Mouse (Mus musculus) adipocyte (in vitro differentiated cells): Measurements from ENCODE around the gene Rcor1.

Experiments
- DNase-seq: peaks from one replicate; pipeline ENCODE4 v3.0.0-alpha.2; 2016; ENCODE audit warnings: low spot score

Rcor1 gene

DNA sequence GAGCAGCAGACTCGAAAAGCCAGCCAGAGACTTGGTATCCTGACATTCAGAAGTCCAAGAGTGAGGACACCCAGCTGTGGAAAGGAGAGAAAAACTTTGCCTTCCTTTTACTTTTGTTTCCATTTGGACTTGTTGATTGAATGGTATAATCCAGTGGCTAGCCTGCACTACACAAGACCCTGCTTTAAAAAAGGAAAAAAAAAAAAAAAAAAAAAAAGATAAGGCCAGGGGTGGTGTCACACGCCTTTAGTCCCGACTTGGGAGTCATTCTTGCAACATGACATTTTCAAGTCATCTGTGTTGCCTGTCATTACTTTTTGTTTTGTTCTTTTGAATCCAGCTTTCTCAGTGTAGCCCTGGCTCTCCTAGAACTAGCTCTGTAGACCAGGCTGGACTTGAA, 17.6 kb upstream of the Rcor1 start:
- no peak for DNase-seq

GRCm38 (mm10) chr12:111028176-111029167, 10.7 kb upstream of the Rcor1 start:
- DNase-seq: no peak

DNA sequence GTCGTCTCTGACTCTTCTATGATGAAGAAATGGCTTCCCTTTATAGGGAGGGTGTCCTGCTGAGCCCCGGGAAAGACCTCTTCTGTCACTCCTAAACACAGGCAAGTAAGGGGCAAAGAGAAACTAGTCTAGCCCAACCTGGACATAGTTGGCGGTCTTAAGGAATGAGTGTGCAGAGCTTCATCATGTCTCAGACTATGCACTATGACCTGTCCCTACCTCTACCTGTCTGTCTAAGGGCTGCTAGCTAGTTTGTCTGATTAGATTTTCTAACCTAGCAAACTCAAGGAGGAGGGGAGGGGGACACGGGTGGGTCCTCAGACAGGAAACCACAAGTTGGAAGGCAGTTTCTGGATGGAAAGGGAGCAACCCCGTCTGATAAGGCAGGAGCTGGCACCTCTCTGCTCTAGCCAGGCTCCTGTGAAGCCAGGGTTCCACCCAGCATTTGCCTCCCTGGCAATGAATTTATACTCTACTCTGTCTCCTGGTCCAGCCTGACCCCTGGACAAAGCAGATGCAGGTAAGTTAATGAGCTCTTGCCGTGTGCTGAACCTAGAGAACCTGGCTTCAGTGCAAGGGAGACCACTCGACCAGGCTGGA, 9.8 kb upstream of the Rcor1 start:
- no peak for DNase-seq

GRCm38 (mm10) chr12:111032839-111033238, 6.3 kb upstream of the Rcor1 start:
- no peak for DNase-seq

- no peak for DNase-seq
Measured at GRCm38 (mm10) chr12:111035182-111035824, 3.8 kb upstream of the Rcor1 start.

DNA sequence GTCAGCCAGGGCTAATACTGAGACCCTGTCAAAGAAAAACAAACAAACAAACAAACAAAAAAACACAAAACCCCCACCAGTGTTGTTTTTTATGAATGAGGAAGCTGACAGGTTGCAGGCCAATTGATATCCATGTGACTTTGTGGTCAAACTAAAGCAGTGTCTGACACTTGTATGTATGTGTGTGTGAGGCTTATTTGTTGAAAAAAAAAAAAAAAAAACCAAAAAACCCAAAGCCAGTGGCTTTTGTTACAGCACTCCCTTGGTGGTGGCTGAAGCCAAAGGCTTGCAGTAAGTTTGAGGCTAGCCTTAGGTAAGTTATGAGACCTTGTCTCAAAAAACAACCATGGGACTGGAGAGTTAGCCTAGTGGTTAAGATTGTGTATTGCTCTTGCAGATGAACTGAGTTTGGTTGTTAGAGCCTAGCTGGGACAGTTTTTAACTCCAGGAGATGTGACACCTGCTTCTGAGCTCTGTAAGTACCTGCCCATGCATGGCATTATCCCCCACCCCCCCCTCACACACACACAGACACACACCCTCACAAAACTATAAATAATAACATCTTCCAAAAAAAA, 2.9 kb upstream of the Rcor1 start:
- no peak for DNase-seq

GRCm38 (mm10) chr12:111037241-111038180, 1.6 kb upstream of the Rcor1 start:
- peak; percentile 22 for DNase-seq

GRCm38 (mm10) chr12:111038231-111038975, 748 bp upstream of the Rcor1 start:
- peak; percentile 42 for DNase-seq

DNA sequence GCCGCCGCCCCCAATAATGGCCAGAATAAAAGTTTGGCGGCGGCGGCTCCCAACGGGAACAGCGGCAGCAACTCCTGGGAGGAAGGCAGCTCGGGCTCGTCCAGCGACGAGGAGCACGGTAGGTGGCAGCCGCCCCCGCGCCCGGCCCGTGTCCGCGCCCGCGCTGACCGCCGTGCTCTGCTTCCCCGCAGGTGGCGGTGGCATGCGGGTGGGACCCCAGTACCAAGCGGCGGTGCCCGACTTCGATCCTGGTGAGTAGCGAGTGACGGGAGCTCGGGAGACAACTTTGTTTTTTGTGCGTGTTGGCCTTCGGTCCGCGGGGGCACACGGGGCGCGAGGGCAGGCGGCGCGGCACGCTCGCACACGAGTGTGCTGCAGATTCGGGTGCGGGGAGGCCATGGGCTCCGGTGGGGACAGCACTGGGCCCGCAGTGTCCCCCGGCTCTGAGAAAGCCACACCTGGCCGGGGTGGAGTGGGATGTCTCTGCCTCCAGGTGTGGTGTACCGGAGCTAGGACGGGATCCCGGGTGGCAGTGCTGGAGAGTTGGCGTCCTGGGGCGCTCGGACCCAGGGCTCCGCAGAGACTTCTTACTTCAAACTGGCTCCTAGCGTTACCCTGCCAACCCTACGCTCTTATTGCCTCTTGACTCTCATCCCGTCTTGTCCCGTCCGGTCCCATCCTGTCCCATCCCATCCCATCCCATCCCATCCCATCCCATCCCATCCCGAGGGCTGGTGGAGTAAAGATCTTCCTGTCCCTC, 800 bp downstream of the Rcor1 start:
- no peak for DNase-seq

- DNase-seq: no peak
Measured at GRCm38 (mm10) chr12:111040531-111040860, 1.3 kb downstream of the Rcor1 start.

DNA sequence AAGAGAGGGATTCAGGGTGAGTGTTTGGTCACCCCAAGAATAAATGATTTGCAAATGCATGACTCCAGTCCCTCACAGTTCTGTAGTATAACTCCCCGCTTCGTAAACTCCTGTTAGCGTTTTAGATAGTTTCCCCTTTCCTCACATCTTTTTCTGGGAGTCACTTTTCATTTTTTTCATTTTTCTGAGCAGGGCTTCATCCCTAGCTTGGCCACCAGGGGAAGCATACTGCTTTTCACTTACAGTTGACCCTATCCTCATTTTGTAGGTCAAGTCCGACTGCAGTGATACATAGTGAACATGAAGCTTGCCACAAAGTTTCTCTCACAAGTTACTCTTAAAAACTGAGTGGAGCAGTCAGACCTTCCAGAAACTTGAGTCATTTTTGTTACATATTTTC, 2.0 kb downstream of the Rcor1 start:
- peak; percentile 64 for DNase-seq

GRCm38 (mm10) chr12:111042365-111042764, 3.2 kb downstream of the Rcor1 start:
- no peak for DNase-seq

DNA sequence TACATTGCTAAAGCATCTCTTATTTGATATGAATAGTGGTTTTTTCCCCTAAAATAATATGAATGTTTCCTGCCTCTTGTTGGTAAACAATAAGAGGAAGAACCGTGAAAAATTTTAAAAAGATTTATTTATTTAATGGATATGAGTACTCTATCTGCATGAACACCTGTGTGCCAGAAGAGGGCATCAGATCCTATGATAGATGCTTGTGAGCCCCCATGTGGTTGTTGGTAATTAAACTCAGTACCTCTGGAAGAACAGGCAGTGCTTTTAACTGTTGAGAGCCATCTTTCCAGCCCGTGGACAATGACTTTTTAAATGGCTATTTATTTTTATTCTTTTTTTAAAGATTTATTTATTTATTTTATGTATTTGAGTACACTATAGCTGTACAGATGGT, 5.7 kb downstream of the Rcor1 start:
- DNase-seq: no peak

DNA sequence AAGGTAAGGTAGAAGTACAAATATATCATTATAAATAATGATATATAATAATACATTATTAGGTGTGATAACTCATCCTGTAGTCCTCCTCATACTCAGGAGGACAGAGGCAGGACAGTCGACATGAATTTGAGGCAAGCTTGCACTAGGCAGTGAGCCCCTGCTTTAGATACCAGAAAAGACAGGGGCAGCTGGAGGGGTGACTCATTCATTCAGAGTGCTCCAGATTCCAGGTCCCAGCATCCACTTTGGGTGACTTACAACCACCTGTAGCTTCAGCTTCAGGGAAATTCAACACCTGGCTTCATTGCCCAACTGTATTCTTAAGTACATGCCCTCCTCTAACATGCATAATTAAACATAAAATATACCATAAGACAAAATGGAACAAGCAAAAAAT, 7.7 kb downstream of the Rcor1 start:
- no peak for DNase-seq

- DNase-seq: no peak
Measured at GRCm38 (mm10) chr12:111048201-111048600, 9.1 kb downstream of the Rcor1 start.

DNA sequence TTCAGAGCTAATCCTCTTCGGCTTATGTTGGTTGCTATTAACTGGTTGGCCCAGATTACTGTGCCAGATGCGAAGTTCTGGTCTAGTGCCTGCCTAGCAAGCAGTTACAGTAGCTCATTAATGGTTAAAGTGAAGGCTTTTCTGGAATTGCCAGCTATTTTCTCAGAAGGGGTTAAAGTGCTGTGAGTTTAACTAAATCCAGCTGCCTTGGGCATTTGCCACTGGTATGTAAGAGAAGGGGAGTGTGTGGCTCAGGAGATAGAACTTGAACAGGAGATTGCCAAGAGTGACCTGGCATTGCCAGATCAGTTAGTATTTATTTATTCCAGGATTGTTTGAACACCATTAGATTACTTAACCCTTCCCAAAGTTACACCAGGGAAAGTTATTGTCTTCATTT, 11.1 kb downstream of the Rcor1 start:
- peak; percentile 33 for DNase-seq

DNA sequence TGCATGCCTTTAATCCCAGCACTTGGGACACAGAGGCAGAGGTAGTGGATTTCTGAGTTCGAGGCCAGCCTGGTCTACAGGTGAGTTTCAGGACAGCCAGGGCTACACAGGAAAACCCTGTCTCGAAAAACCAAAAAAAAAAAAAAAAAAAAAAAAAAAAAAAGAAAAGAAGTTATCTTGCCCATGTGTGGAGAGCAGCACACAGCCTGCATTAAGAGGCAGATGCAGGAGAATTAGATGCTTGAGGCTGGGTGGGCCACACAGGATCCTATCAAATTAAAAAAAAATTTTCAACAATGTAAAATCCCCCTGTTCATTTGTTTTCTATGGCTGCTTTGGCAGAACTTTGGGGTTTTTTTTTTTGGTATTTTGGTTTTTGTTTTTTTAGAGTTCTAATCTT, 24.2 kb downstream of the Rcor1 start:
- no peak for DNase-seq

DNA sequence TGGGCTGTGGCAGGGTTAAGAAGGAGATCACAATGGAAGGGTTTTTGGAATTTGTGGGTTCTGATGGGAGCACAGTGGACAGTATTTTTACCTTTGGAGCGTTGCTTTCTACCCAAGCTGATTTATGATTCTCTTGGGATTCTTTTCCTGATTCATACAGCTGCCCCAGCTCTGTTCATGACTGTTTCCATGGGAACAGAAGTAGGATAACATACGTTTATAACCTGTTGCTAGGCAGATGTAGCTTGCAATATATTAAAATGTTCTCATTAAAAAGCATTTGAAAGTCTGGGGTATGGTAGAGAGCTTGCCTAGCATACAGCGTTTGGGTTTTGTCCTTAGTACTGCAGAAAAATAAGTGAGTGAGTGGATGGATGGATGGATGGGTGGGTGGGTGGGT, 25.1 kb downstream of the Rcor1 start:
- DNase-seq: no peak

DNA sequence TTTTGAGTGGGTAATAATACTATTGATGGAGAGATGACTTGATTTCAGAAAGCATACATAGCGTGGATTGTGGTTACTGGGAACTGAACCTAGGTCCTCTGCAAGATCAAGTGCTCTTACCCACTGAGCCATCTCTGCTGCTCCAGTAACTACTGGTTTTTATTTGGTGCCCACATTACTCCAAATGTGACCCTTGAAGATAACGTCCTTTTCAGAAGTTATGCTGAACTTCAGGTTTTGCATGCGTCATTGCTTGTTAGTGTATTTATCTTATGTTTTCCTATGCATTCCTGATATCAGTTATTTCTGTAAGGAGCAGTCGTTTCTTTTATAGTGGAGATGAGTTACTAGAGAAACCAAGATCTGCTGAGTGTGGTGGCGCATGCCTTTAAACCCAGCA, 26.2 kb downstream of the Rcor1 start:
- DNase-seq: no peak

- DNase-seq: no peak
Measured at GRCm38 (mm10) chr12:111067816-111068215, 28.7 kb downstream of the Rcor1 start.
